Mouse (Mus musculus) neural tube, embryonic 15.5 days (tissue): ENCODE data around the gene Crip2. TPM values are rescaled to one million over a fixed set of nuclear protein-coding genes. Genes with fewer than 3 reads are reported as not detected.
A peak's percentile ranks its signal among the peaks of the same experiment; 100 is the strongest.

ENCODE experiments used
- ATAC-seq: fragments of 200-750 bp; cut with Nextera tagmentation; 2 replicates; pipeline ENCODE4 v1.8.0; 2017; ENCODE audit warnings: mild to moderate bottlenecking, moderate TSS enrichment, moderate library complexity; ENCODE audit not compliant: low FRiP score
- H3K27ac ChIP-seq: fragments of 300-500 bp; sonication (generic); replicated peaks from 2 replicates; pipeline ENCODE4 v1.5.1; 2015; ENCODE audit warnings: mild to moderate bottlenecking, inconsistent platforms
- H3K27me3 ChIP-seq: fragments of 300-500 bp; sonication (generic); replicated peaks from 2 replicates; pipeline ENCODE4 v1.6.1; 2015; ENCODE audit warnings: inconsistent platforms
- H3K36me3 ChIP-seq: fragments of 300-500 bp; sonication (generic); 2 replicates; pipeline ENCODE4 v1.6.1; 2015; ENCODE audit warnings: inconsistent platforms
- H3K4me1 ChIP-seq: fragments of 300-500 bp; sonication (generic); 2 replicates; pipeline ENCODE4 v1.6.1; 2015; ENCODE audit warnings: inconsistent platforms
- H3K4me2 ChIP-seq: fragments of 300-500 bp; sonication (generic); 2 replicates; pipeline ENCODE4 v1.6.1; 2015; ENCODE audit warnings: inconsistent platforms, mild to moderate bottlenecking, moderate library complexity
- H3K4me3 ChIP-seq: fragments of 300-500 bp; sonication (generic); replicated peaks from 2 replicates; pipeline ENCODE4 v1.5.1; 2015; ENCODE audit warnings: mild to moderate bottlenecking, inconsistent platforms
- H3K9ac ChIP-seq: fragments of 300-500 bp; sonication (generic); replicated peaks from 2 replicates; pipeline ENCODE4 v1.6.1; 2015; ENCODE audit warnings: mild to moderate bottlenecking, inconsistent platforms
- H3K9me3 ChIP-seq: fragments of 300-500 bp; sonication (generic); replicated peaks from 2 replicates; pipeline ENCODE4 v1.6.1; 2016; ENCODE audit warnings: inconsistent platforms
- WGBS: fragments of 180-500 bp; shearing (Covaris S2); methylation state at CpG from one replicate; pipeline ENCODE4 v1.1.7; 2015; ENCODE audit warnings: mixed read lengths; 5-methylcytosine and 5-hydroxymethylcytosine counted together
- polyA plus RNA-seq: library from polyadenylated mRNA; unstranded; fragments of >200 nt; fragmentation: Nextera tagmentation; extraction: Ambion mirVana; gene quantifications from 2 replicates; pipeline ENCODE4 v1.2.1, GENCODE M21; 2015

Crip2 gene
- polyA plus RNA-seq, 1 experiment from 2014 or later, result 289 TPM

DNA sequence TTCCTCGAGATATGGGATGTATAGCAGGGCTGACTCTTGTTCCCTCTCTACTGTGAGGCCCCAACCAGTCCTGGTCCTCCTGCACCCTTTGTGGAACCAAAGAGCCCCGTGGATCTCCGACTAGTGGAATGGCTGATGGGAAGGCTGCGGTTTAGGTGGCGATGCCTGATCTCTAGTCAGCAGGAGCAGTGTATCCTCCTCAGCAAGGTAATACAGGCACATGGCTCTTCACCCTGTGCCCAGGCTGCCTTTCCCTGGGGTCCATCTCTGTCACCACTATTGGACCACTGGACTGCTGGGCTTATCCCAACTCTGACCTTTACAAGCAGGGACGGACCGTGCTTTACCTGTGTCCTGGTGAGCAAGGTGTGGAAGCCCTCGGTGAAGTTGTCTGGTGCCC, 17.5 kb downstream of the Crip2 start:
- no peak for ATAC-seq
- H3K4me2 ChIP-seq, result peak overlapping the region; percentile 97
- 90% methylated on average over 8 of the region's 8 CpGs for WGBS

DNA sequence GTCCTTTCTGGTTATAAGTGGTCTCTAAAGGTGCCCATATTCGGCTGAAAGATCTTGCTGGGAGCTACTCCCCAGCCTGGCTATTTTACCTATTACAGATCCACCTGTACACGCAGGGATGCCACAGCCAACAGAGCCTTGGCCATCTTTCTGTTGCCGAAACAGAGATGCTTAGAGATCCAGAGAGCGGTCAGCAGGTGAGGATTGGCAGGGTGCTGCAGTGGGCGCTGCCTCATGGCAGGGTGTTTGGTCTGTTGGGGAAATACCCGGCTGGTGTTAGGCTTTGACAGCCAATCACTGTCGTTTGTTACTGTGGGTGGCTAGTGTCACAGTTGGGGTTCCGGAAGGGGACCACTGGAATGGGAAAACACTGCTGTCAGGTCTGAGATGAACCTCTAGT, 17.9 kb downstream of the Crip2 start:
- no peak for ATAC-seq
- no peaks in the 10 kb centered on the region for H3K9me3 ChIP-seq
- WGBS, result 94% methylated on average over 8 of the region's 8 CpGs
- 0 out of 2 replicates have a peak overlapping the region, but pooled peaks have one; percentile 97 for H3K4me2 ChIP-seq
- no peaks in the 10 kb centered on the region for H3K36me3 ChIP-seq
- no peak overlapping the region for H3K27ac ChIP-seq
- peaks cover 7% of the 10 kb centered on the region for H3K27me3 ChIP-seq
- H3K9ac ChIP-seq, result no peak overlapping the region
- no peak overlapping the region for H3K4me3 ChIP-seq
- H3K4me1 ChIP-seq, result peaks cover 26% of the 10 kb centered on the region

More for the DNA sequence above, 17.5 kb downstream of the Crip2 start:
- peak overlapping the region; percentile 63; the same call in 1 of the 2 replicates for H3K4me3 ChIP-seq
- H3K27ac ChIP-seq, result no peak overlapping the region
- H3K9me3 ChIP-seq, result no peaks in the 10 kb centered on the region
- H3K9ac ChIP-seq, result no peak overlapping the region
- peaks cover 24% of the 10 kb centered on the region for H3K4me1 ChIP-seq
- H3K27me3 ChIP-seq, result peaks cover 9% of the 10 kb centered on the region
- no peaks in the 10 kb centered on the region for H3K36me3 ChIP-seq

DNA sequence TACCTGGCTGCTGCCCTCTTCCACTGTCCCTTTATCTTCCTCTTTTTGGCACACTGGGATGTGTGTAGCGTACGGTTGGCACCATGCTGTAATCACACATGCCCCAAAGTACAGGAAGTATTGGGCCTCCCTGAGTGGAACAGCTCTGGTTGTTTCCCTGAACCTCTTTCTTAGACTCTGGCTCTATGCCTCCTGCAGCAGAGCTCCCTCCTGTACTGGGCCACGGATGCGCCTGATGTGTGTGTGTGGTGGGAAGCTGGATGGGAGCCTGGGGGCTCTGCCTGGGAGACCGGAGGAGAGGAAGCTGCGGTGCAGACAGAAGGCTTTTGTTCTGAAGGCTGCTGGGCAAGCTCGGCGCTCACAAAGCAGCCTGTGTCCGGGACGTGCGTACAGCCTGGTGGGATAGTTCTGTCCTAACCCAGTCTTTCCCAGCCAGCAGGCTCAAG, 23.5 kb downstream of the Crip2 start:
- Histone ChIP-seq H3K27me3 (no peaks in the 10 kb centered on the region), H3K9ac (peak overlapping the region; percentile 17; the same call in 1 of the 2 replicates)
- peak; percentile 68; the same call in 1 of the 2 replicates for ATAC-seq

GRCm38 (mm10) chr12:113168031-113168536, 28.0 kb downstream of the Crip2 start:
- no peaks in the 10 kb centered on the region for H3K9me3 ChIP-seq
- H3K36me3 ChIP-seq, result no peaks in the 10 kb centered on the region
- no peak overlapping the region for H3K4me3 ChIP-seq
- no peak for ATAC-seq
- no peak overlapping the region for H3K27ac ChIP-seq
- 0 out of 2 replicates have a peak, but pooled peaks cover 2% of the 10 kb centered on the region for H3K4me1 ChIP-seq
- no peak overlapping the region for H3K4me2 ChIP-seq
- H3K27me3 ChIP-seq, result no peaks in the 10 kb centered on the region
- 83% methylated on average over 9 of the region's 9 CpGs for WGBS
- H3K9ac ChIP-seq, result no peak overlapping the region

More for the DNA sequence above, 23.5 kb downstream of the Crip2 start:
- Histone ChIP-seq H3K9me3 (no peaks in the 10 kb centered on the region), H3K4me1 (0 out of 2 replicates have a peak, but pooled peaks cover 4% of the 10 kb centered on the region), H3K36me3 (no peaks in the 10 kb centered on the region), H3K4me2 (no peak overlapping the region), H3K4me3 (no peak overlapping the region), H3K27ac (peak overlapping the region; percentile 81)
- 62% methylated on average over 11 of the region's 11 CpGs for WGBS

DNA sequence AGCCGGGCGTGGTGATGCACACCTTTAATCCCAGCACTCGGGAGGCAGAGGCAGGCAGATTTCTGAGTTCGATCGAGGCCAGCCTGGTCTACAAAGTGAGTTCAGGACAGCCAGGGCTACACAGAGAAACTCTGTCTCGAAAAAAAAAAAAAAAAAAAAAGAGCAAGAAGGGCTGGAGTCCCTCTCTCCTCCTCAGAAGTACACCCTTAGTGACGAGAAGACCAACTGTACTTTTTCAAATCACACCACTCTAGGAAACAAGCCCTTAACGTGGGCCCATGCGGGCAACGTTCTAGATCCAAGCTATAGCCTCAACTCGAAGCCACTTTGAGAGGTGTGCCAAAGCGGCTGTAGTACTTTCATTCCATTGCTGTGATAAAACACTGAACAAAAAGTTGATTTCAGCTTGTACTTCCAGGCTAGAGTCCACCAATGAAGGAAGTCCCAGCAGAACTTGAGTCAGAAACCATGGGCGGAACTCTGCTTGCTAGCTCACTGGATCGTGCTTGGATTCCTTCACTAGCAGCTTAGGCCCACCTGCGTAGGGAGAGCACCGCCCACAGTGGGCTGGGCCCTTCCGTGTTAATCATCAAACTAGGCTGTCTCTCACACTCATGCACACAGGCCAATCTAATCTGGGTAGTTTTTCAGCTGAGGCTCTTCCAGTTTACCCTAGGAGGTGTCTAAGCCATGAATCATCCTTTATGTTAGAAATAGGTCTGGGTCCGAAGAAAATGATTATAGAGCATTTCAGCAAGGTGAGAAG, 37.1 kb downstream of the Crip2 start:
- no peak for ATAC-seq
- 91% methylated on average over 18 of the region's 18 CpGs for WGBS

DNA sequence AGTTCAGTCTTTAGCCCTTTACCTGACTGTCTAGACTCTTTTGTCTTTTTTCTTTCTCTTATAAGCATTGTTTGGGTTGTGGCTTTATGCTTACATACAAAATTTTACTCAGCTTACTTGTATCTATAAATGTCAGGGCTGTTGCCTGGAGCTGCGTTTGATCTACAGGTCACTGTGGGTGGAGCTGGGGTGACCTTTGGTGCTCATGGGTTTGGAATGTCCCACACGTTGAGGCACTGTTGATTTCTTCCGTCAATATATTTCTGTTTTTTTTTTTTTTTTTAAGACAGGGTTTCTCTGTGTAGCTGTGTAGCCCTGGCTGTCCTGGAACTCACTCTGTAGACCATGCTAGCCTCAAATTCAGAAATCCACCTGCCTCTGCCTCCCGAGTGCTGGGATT, 41.0 kb downstream of the Crip2 start:
- 77% methylated on average over 4 of the region's 4 CpGs for WGBS
- no peak overlapping the region for H3K27ac ChIP-seq
- H3K4me2 ChIP-seq, result no peak overlapping the region
- H3K36me3 ChIP-seq, result no peaks in the 10 kb centered on the region
- H3K9ac ChIP-seq, result no peak overlapping the region
- H3K4me3 ChIP-seq, result no peak overlapping the region
- ATAC-seq, result no peak
- H3K9me3 ChIP-seq, result no peaks in the 10 kb centered on the region
- peaks cover 7% of the 10 kb centered on the region for H3K4me1 ChIP-seq
- no peaks in the 10 kb centered on the region for H3K27me3 ChIP-seq

More for the DNA sequence above, 37.1 kb downstream of the Crip2 start:
- H3K27ac ChIP-seq, result no peak overlapping the region
- H3K27me3 ChIP-seq, result no peaks in the 10 kb centered on the region
- H3K9me3 ChIP-seq, result no peaks in the 10 kb centered on the region
- H3K4me3 ChIP-seq, result no peak overlapping the region
- H3K9ac ChIP-seq, result no peak overlapping the region
- no peak overlapping the region for H3K4me2 ChIP-seq
- no peaks in the 10 kb centered on the region for H3K4me1 ChIP-seq
- H3K36me3 ChIP-seq, result no peaks in the 10 kb centered on the region

DNA sequence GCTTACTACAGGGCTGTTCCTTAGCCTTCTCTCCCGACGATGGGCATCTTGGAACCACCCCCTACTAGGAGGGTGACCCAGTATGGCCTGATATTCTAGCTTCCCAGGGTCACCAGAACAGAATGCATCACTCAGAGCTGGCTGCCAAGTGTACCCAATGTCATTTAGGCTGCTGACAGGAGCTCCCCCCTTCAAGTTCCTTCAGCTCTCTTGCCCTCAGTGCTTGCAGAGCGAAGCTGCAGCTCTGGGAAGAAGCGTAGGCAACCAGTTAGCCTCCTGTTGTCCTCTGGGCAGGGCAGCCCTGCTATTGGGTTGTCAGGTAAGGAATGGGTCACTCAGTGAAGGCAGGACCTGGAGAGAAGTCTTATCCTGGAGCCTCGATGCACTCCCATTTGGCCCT, 44.9 kb downstream of the Crip2 start:
- no peak overlapping the region for H3K27ac ChIP-seq
- no peaks in the 10 kb centered on the region for H3K27me3 ChIP-seq
- no peak overlapping the region for H3K9ac ChIP-seq
- peaks cover 19% of the 10 kb centered on the region for H3K36me3 ChIP-seq
- peak overlapping the region; percentile 78 for H3K4me2 ChIP-seq
- ATAC-seq, result no peak
- no peaks in the 10 kb centered on the region for H3K9me3 ChIP-seq
- WGBS, result 67% methylated on average over 5 of the region's 5 CpGs
- peaks cover 34% of the 10 kb centered on the region for H3K4me1 ChIP-seq
- H3K4me3 ChIP-seq, result peak overlapping the region; percentile 78; the same call in 1 of the 2 replicates

GRCm38 (mm10) chr12:113185442-113186291, 45.6 kb downstream of the Crip2 start, which contains the start of gene Tmem121:
Gene Tmem121 (plus strand): TSS chr12:113185930.
- peaks cover 26% of the 10 kb centered on the region for H3K36me3 ChIP-seq
- peaks cover 34% of the 10 kb centered on the region for H3K4me1 ChIP-seq
- peak within 1 kb of the TSS; percentile 86 for H3K9ac ChIP-seq
- peak within 1 kb of the TSS; percentile 78 for H3K4me2 ChIP-seq
- peak; percentile 67 for ATAC-seq
- H3K9me3 ChIP-seq, result no peaks in the 10 kb centered on the region
- H3K4me3 ChIP-seq, result peak within 1 kb of the TSS; percentile 78
- no peaks in the 10 kb centered on the region for H3K27me3 ChIP-seq
- 1% methylated on average over 61 of the region's 63 CpGs for WGBS
- peak within 1 kb of the TSS; percentile 74 for H3K27ac ChIP-seq

DNA sequence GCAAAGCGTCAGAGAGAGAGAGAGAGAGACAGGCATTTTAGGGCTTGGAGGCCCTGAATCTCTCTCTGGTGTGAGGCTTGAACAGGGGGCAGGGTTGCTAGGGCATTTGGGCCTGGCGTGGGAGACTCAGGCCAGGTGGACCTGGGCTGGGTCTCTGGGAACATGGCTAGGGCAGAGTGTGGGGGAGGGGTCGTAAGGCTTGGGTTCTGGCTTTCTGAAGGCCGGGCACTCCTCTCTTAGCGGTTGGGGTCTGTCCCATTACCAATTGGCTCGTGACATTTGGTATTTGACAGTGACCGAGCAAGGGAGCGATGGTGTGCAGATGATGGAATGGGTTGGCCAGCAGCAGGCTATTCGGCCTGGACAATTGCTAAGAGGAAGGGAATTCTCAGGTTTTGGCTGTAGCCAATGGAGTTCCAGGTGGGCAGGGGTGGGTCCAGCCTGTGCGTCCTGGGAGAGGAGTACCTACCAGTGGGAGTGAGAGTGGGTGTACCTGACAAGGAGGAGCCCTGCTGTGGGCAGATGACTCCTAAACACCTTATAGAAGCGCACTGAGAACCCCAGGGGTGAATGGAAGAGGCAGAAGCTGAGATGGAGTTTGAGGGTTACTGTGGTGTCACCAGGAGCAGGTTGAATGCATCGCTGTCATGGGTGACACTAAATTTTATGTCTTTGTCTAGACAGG, 46.4 kb downstream of the Crip2 start:
- ATAC-seq, result peak; percentile 6
- 31% methylated on average over 12 of the region's 12 CpGs for WGBS
- H3K27me3 ChIP-seq, result no peaks in the 10 kb centered on the region

DNA sequence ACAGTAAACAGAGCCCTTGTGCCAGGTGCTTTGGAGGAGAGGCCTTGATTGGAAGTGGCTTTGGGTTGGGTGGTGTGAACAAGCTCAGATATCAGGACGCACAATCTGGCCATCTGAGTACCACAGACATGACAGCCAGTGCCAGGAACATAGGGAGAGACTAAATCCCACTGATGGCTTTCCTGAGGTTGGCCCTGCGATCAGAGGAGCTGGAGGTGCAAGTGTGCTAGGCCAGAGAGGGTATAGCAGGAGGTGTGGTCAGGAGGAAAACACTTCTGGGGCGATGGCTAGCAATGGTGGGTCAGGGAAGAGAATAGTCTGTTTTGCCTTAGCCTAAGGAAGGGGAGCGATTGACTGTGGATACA, 47.0 kb downstream of the Crip2 start:
- 57% methylated on average over 4 of the region's 4 CpGs for WGBS
- Histone ChIP-seq H3K27ac (no peak overlapping the region), H3K27me3 (no peaks in the 10 kb centered on the region), H3K9ac (peak overlapping the region; percentile 86), H3K9me3 (no peaks in the 10 kb centered on the region), H3K36me3 (peaks cover 38% of the 10 kb centered on the region), H3K4me2 (peak overlapping the region; percentile 78), H3K4me3 (peak overlapping the region; percentile 78), H3K4me1 (peaks cover 34% of the 10 kb centered on the region)
- no peak; the same call in 1 of the 2 replicates for ATAC-seq

More for the DNA sequence above, 46.4 kb downstream of the Crip2 start:
- H3K4me2 ChIP-seq, result peak overlapping the region; percentile 78
- H3K27ac ChIP-seq, result peak overlapping the region; percentile 74
- peak overlapping the region; percentile 78 for H3K4me3 ChIP-seq
- no peaks in the 10 kb centered on the region for H3K9me3 ChIP-seq
- peak overlapping the region; percentile 86 for H3K9ac ChIP-seq
- peaks cover 34% of the 10 kb centered on the region for H3K4me1 ChIP-seq
- peaks cover 34% of the 10 kb centered on the region for H3K36me3 ChIP-seq
